Mouse (Mus musculus) liver, embryonic 11.5 days (tissue): ENCODE results near the gene Mpped1. TPM values are rescaled to one million over a fixed set of nuclear protein-coding genes. Genes with fewer than 3 reads are reported as not detected.

ENCODE experiments used
- ATAC-seq: fragments of 200-750 bp; cut with Nextera tagmentation; replicated peaks from 2 replicates; pipeline ENCODE4 v1.8.0; 2017; ENCODE audit warnings: moderate number of reproducible peaks, mild to moderate bottlenecking, moderate TSS enrichment, moderate library complexity; ENCODE audit not compliant: low FRiP score
- DNase-seq: peaks from one replicate; pipeline ENCODE4 v3.0.0-alpha.2; 2017; ENCODE audit warnings: low spot score
- H3K27ac ChIP-seq: fragments of 300-500 bp; sonication (generic); 2 replicates; pipeline ENCODE4 v1.5.1; 2014; ENCODE audit warnings: mild to moderate bottlenecking, low read depth, low read length, control low read depth
- H3K27me3 ChIP-seq: fragments of 300-500 bp; sonication (generic); replicated peaks from 2 replicates; pipeline ENCODE4 v1.6.1; 2014; ENCODE audit warnings: low read length, mixed read lengths; ENCODE audit not compliant: control insufficient read depth, insufficient read depth
- H3K36me3 ChIP-seq: fragments of 300-500 bp; sonication (generic); 2 replicates; pipeline ENCODE4 v1.6.1; 2014; ENCODE audit warnings: mild to moderate bottlenecking, low read length, moderate library complexity, mixed read lengths; ENCODE audit not compliant: control insufficient read depth, insufficient read depth
- H3K4me1 ChIP-seq: fragments of 300-500 bp; sonication (generic); replicated peaks from 2 replicates; pipeline ENCODE4 v1.6.1; 2014; ENCODE audit warnings: low read length, mixed read lengths; ENCODE audit not compliant: control insufficient read depth, insufficient read depth
- H3K4me2 ChIP-seq: fragments of 300-500 bp; sonication (generic); 2 replicates; pipeline ENCODE4 v1.6.1; 2014; ENCODE audit warnings: mild to moderate bottlenecking, control low read depth, moderate library complexity
- H3K4me3 ChIP-seq: fragments of 300-500 bp; sonication (generic); 2 replicates; pipeline ENCODE4 v1.5.1; 2014; ENCODE audit warnings: low read depth, low read length, control low read depth
- H3K9ac ChIP-seq: fragments of 300-500 bp; sonication (generic); 2 replicates; pipeline ENCODE4 v1.6.1; 2014; ENCODE audit warnings: low read depth, low read length, control low read depth
- H3K9me3 ChIP-seq: fragments of 300-500 bp; sonication (generic); 2 replicates; pipeline ENCODE4 v1.6.1; 2016; ENCODE audit warnings: low read length, inconsistent platforms, mixed read lengths; ENCODE audit not compliant: control insufficient read depth
- WGBS: fragments of 180-500 bp; shearing (Covaris S2); extraction: QIAGEN DNeasy Blood & Tissue Kit; methylation state at CpG from one replicate; pipeline ENCODE4 v1.1.7; 2014; 5-methylcytosine and 5-hydroxymethylcytosine counted together
- polyA plus RNA-seq: library from polyadenylated mRNA; unstranded; fragments of >200 nt; fragmentation: Nextera tagmentation; extraction: Ambion mirVana; gene quantifications from 2 replicates; pipeline ENCODE4 v1.2.1, GENCODE M21; 2014

Gene Mpped1
- polyA plus RNA-seq, 1 experiment from 2014 or later = 0.18 TPM

DNA sequence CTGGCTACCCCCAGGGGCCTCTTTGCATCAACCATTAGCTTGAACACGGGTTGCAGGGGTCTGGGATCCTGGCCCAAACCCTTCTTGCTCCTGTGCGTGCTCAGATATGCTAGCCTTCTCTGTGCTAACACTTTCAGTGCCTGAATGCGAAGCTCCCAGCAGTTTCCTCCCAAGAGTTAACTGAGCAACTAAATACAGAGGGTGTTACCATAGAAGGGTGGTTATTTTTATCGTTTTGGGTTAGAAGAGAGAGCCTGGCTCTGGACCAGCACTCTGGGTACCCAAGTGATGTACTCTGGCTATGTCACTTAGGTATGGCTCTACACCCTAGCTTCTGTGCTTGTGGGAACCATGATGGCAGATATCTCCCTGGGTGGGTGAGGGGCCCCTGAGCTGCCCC is 68.2 kb downstream of the Mpped1 start:
- 66% methylated on average over 4 of the region's 4 CpGs for WGBS
- Histone ChIP-seq H3K9me3 (no peaks in the 10 kb centered on the region), H3K36me3 (no peaks in the 10 kb centered on the region), H3K27ac (no peak overlapping the region), H3K4me2 (no peak overlapping the region), H3K27me3 (no peaks in the 10 kb centered on the region), H3K9ac (no peak overlapping the region), H3K4me1 (no peaks in the 10 kb centered on the region), H3K4me3 (no peak overlapping the region)
- ATAC-seq = no peak
- no peak for DNase-seq

DNA sequence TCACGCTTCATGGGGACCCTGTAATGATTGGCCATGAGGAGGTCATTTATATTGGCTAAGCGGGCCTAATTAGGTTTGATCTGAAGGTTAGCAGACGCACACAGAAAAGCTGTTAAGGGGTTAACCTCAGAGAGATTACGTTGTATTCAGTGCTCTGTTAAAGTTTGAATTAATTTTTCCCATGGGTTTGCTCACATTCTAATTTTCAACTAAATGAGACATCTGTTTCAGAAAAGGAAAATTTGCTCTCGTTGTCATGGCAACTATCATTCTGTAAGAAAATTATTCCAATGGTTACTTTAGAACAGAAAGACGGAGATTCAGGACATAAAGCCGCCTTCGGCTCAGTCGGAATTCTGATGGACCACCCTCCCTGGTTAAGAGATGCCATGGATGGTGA is 68.9 kb downstream of the Mpped1 start:
- WGBS = 79% methylated on average over 9 of the region's 9 CpGs
- no peaks in the 10 kb centered on the region for H3K4me1 ChIP-seq
- no peak overlapping the region for H3K27ac ChIP-seq
- H3K27me3 ChIP-seq = no peaks in the 10 kb centered on the region
- no peak overlapping the region for H3K4me3 ChIP-seq
- H3K9me3 ChIP-seq = no peaks in the 10 kb centered on the region
- ATAC-seq = no peak
- no peak for DNase-seq
- no peaks in the 10 kb centered on the region for H3K36me3 ChIP-seq
- H3K4me2 ChIP-seq = no peak overlapping the region
- H3K9ac ChIP-seq = no peak overlapping the region

DNA sequence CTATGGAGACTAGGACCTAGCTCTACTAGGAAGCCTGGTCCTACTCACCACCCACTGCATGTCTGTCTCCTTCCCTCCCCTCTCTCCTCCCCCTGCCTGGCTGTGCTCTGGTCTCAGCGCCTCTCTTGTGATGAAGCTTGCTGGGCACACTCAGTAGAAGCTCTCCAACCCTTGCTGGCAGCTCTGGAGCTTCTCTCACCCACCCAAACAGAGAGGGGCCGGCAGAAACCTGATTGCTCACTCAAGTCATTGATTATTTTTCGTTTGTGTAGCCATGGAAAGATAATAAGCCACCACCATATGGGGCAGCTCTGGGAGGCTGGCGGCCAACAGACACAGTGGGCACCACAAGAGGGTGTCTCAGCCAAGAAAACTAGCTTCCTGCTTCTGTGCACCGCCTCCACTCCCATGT is 74.1 kb downstream of the Mpped1 start:
- Histone ChIP-seq H3K9ac (no peak overlapping the region), H3K9me3 (no peaks in the 10 kb centered on the region), H3K4me1 (no peaks in the 10 kb centered on the region), H3K4me2 (no peak overlapping the region), H3K4me3 (no peak overlapping the region), H3K36me3 (no peaks in the 10 kb centered on the region), H3K27ac (no peak overlapping the region), H3K27me3 (no peaks in the 10 kb centered on the region)
- no peak for DNase-seq
- 58% methylated on average over 5 of the region's 5 CpGs for WGBS
- ATAC-seq = no peak

DNA sequence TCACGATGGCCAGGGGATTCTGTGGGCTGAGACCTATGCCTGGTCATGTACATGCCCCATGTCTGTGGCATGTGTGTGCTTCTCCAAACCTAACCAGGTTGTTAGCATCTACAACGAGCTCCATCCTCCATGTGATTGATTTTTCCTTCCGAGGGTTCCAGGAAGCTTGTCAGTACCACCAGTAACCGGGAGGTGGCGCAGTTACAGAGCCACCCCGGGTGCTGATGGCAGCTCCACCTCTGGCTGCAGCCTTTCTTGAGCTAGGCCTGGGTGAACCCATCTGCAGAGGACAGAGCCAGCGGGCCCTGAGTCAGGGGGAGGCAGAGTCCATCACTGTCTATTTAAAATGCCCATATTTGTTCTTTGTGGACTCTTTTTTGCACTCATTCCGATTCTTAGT is 77.9 kb downstream of the Mpped1 start:
- WGBS = 22% methylated on average over 8 of the region's 8 CpGs
- H3K4me3 ChIP-seq = no peak overlapping the region
- no peaks in the 10 kb centered on the region for H3K4me1 ChIP-seq
- DNase-seq = peak; percentile 38
- H3K27me3 ChIP-seq = no peaks in the 10 kb centered on the region
- ATAC-seq = no peak
- H3K9ac ChIP-seq = no peak overlapping the region
- no peak overlapping the region for H3K27ac ChIP-seq
- H3K36me3 ChIP-seq = no peaks in the 10 kb centered on the region
- H3K4me2 ChIP-seq = no peak overlapping the region
- H3K9me3 ChIP-seq = no peaks in the 10 kb centered on the region

DNA sequence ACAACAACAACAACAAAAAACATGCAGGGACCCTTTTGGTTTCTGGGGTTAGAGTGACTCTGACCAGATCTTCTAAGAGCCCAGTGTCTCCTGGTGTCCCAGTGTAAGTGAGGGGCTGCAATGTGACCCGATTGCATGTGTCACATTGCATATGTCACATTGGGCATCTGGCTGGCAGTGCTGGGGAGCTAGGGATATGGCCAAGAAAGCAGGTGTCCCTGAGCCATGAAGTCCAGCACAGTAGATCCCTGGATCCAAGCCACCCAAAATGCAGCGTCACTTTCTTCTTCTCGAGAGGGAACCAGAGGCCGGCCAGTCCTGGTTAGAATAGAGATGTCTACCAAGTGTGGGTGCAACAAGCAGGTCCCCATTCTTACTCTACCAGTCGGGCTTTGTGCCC is 86.4 kb downstream of the Mpped1 start:
- Histone ChIP-seq H3K9ac (no peak overlapping the region), H3K9me3 (no peaks in the 10 kb centered on the region), H3K27ac (no peak overlapping the region), H3K27me3 (peaks cover 3% of the 10 kb centered on the region; the same call in 1 of the 2 replicates), H3K4me2 (no peak overlapping the region), H3K4me3 (no peak overlapping the region), H3K4me1 (no peaks in the 10 kb centered on the region), H3K36me3 (no peaks in the 10 kb centered on the region)
- DNase-seq (no peak), ATAC-seq (no peak)
- 86% methylated on average over 5 of the region's 5 CpGs for WGBS

DNA sequence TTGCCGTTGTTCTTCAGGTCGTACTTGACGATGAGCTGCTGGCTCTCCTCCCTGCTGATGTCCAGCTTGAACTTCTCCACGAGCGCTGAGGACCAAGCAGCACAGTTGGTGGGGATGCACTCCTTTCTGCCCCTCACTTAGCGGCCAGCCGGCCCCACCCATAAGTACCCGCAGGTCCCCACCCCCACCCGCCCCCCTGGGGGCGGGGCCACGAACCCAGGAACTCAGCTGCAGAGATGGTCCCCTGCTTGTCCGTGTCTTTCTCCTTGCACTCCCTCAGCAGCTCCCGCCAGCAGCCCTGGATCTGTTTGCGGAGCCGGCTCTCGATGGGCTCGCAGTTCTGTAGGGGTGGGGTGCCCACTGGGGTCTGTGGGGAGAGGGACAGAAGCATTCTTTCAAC is 91.7 kb downstream of the Mpped1 start:
- H3K4me1 ChIP-seq = no peaks in the 10 kb centered on the region
- no peaks in the 10 kb centered on the region for H3K36me3 ChIP-seq
- WGBS = 11% methylated on average over 17 of the region's 17 CpGs
- H3K4me2 ChIP-seq = no peak overlapping the region
- DNase-seq (no peak), ATAC-seq (no peak)
- no peak overlapping the region for H3K9ac ChIP-seq
- H3K27me3 ChIP-seq = peaks cover 3% of the 10 kb centered on the region; the same call in 1 of the 2 replicates
- no peaks in the 10 kb centered on the region for H3K9me3 ChIP-seq
- no peak overlapping the region for H3K4me3 ChIP-seq
- no peak overlapping the region for H3K27ac ChIP-seq

DNA sequence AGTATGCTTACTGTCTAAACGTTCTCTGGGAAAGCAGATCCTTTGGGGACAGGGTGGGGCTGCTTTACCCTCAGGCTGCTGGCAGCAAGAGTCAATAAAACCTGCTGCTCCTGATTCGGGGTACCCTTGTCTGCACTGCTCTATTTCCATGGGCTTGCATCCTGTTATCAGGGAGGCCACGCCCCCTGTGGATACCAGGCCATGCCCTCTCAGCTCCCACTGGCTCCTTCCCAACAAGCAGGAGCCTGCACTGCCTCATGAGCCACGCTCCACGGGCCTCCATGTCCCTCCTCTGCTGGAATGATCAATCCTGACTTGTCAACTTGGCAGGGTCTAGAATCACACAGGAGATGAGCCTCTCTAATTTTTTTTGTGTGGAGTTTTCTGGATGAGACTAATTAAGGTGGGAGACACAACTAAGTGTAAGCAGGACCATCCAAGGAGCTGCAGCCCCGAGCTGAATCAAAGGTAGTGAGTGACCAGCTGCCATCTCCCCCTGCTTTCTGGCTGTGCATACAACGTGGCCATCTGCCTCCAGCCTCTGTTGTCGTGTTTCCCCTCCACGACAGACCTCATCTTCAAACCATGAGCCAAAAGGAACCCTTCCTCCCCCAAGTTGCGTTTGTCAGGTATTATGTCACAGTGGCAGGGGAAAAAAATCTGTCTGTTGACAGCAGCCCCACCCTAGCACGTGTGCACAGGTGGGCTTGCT is 98.0 kb downstream of the Mpped1 start:
- no peak for ATAC-seq
- WGBS = 45% methylated on average over 11 of the region's 11 CpGs

DNA sequence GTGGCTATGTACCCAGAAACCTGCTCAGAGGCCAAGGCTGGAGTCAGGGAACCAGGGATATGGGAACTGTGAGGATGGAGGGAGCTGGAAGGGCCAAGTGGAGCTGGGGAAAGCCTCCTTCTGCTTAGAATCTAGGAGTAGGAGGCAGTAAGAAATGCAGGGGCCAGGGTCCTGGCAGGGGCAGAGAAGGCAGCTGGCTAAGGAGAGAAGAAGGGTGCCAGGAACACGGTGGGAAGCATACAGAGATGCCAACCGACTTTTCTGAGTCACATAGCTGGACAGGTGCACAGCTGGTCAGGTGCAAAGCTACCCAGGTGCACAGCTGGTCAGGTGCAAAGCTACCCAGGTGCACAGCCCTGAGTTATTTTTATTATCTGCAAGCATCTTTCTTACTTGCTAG is 98.6 kb downstream of the Mpped1 start:
- H3K27me3 ChIP-seq = no peaks in the 10 kb centered on the region
- H3K9me3 ChIP-seq = no peaks in the 10 kb centered on the region
- no peak for ATAC-seq
- no peak overlapping the region for H3K4me3 ChIP-seq
- H3K36me3 ChIP-seq = no peaks in the 10 kb centered on the region
- no peak overlapping the region for H3K27ac ChIP-seq
- H3K4me1 ChIP-seq = no peaks in the 10 kb centered on the region
- H3K9ac ChIP-seq = no peak overlapping the region
- DNase-seq = no peak
- no peak overlapping the region for H3K4me2 ChIP-seq
- 76% methylated on average over 2 of the region's 2 CpGs for WGBS

More for the DNA sequence above, 98.0 kb downstream of the Mpped1 start:
- no peaks in the 10 kb centered on the region for H3K36me3 ChIP-seq
- no peak for DNase-seq
- H3K9ac ChIP-seq = no peak overlapping the region
- H3K27me3 ChIP-seq = no peaks in the 10 kb centered on the region
- no peak overlapping the region for H3K27ac ChIP-seq
- no peak overlapping the region for H3K4me3 ChIP-seq
- H3K4me1 ChIP-seq = no peaks in the 10 kb centered on the region
- H3K9me3 ChIP-seq = no peaks in the 10 kb centered on the region
- H3K4me2 ChIP-seq = no peak overlapping the region

DNA sequence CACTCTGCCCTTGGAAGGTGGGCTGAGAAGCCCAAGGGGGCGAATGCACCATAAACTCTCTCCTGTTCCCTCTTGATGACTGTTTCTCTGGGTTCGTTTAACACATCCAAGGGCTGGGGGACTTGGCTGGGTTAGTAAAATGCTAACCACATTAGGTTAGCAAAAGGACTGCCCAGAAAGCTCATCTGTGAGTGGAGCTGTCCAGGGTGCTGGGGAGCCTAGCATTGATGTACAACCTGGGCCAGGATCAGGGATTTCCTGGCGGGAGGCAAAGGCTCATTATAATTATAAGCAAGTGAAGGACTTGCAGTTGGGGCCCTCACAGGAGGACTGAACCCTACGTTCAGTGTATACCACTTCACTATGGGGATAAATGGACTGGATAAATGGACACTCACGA is 100.6 kb downstream of the Mpped1 start:
- peak; percentile 56 for DNase-seq
- no peak overlapping the region for H3K4me3 ChIP-seq
- WGBS = 29% methylated on average over 5 of the region's 5 CpGs
- H3K9ac ChIP-seq = no peak overlapping the region
- no peaks in the 10 kb centered on the region for H3K27me3 ChIP-seq
- ATAC-seq = no peak
- no peaks in the 10 kb centered on the region for H3K9me3 ChIP-seq
- H3K36me3 ChIP-seq = no peaks in the 10 kb centered on the region
- H3K4me2 ChIP-seq = no peak overlapping the region
- H3K4me1 ChIP-seq = no peaks in the 10 kb centered on the region
- H3K27ac ChIP-seq = no peak overlapping the region
